Mouse (Mus musculus) C2C12 (cell line): ENCODE results near the gene Psmb9.

Experiments
- CTCF ChIP-seq: IDR thresholded peaks from one replicate; pipeline ENCODE4 v1.5.1; 2011; ENCODE audit not compliant: control insufficient read depth, insufficient read depth, insufficient read length
- MYOD1 ChIP-seq: IDR thresholded peaks from one replicate; pipeline ENCODE4 v1.6.1; 2011; ENCODE audit warnings: low read depth; ENCODE audit not compliant: control insufficient read depth, insufficient read length
- USF1 ChIP-seq: IDR thresholded peaks from one replicate; pipeline ENCODE4 v1.6.1; 2011; ENCODE audit warnings: low read depth, mild to moderate bottlenecking, control low read depth, moderate library complexity

GRCm38 (mm10) chr17:34217986-34218385 lies 30.4 kb upstream of the Psmb9 start:
- no peak for TF ChIP-seq CTCF
- TF ChIP-seq MYOD1: no peak
- TF ChIP-seq USF1: no peak
